10 mouse cellular contexts compared by ENCODE assay signal in genomic region chr1:156676171-156676570, GRCm38 (mm10). TPM values are rescaled to one million over a fixed set of nuclear protein-coding genes. Genes with fewer than 3 reads are reported as not detected.
DNase-seq lines count a peak whose midpoint lies in the region; ATAC-seq and TF ChIP-seq lines count a peak whose summit lies in the region.
"Had no signal": no experiment of that assay in that cellular context is flagged by ENCODE, and none has a peak within 500 bp of the region (broad histone marks: within the 10 kb centered on the region; RNA-seq: fewer than 3 reads in every experiment).

No protein-coding gene starts in this region.

- no peak overlapping the region for H3K4me2 ChIP-seq in kidney, postnatal 0 days (ENCODE audit: low read length)
- H3K4me2 ChIP-seq: embryonic facial prominence, embryonic 12.5 days; liver, embryonic 15.5 days had no signal

- H3K27me3 ChIP-seq in kidney, postnatal 0 days (ENCODE audit: insufficient read depth, low read length), result no peaks in the 10 kb centered on the region

- intact Hi-C loops in gastrocnemius, adult 2 months (cut with DNase I), result loop anchor here (2.0 kb wide), 1 partner anchor 35 kb away; no protein-coding TSS in a partner anchor

- ATAC-seq in kidney, postnatal 0 days (replicated peaks; ENCODE audit: low FRiP score, low read depth), result no peak
- ATAC-seq in megakaryocyte, adult 5-6 weeks (ENCODE audit: poor library complexity, severe bottlenecking), result peak; percentile 48

- no peaks in the 10 kb centered on the region for H3K9me3 ChIP-seq in kidney, postnatal 0 days (replicated peaks; ENCODE audit: low read length)
- H3K9me3 ChIP-seq: embryonic facial prominence, embryonic 12.5 days; liver, embryonic 15.5 days had no signal

- no peak overlapping the region for H3K9ac ChIP-seq in kidney, postnatal 0 days (ENCODE audit: low read depth, low read length)
- H3K9ac ChIP-seq: embryonic facial prominence, embryonic 12.5 days; liver, embryonic 15.5 days had no signal

- H3K4me3 ChIP-seq in gastrocnemius, adult 2 months, result no peak overlapping the region
- H3K4me3 ChIP-seq in cortical plate, adult 2 months (ENCODE audit: insufficient read depth, low read length), result no peak overlapping the region
- no peak overlapping the region for H3K4me3 ChIP-seq in kidney, postnatal 0 days (replicated peaks; ENCODE audit: low read depth, low read length)
- H3K4me3 ChIP-seq: embryonic facial prominence, embryonic 12.5 days; liver, embryonic 15.5 days had no signal

- H3K27ac ChIP-seq in gastrocnemius, adult 2 months, result no peak overlapping the region
- no peak overlapping the region for H3K27ac ChIP-seq in cortical plate, adult 2 months (ENCODE audit: insufficient read depth, low read length)
- H3K27ac ChIP-seq in kidney, postnatal 0 days, result no peak overlapping the region
- H3K27ac ChIP-seq: embryonic facial prominence, embryonic 12.5 days; liver, embryonic 15.5 days had no signal

- no peaks in the 10 kb centered on the region; the same call in 1 of the 2 replicates for H3K4me1 ChIP-seq in cortical plate, adult 2 months (ENCODE audit: control insufficient read depth, insufficient read depth, low read length)
- H3K4me1 ChIP-seq in kidney, postnatal 0 days (replicated peaks; ENCODE audit: insufficient read depth, low read length), result peaks cover 8% of the 10 kb centered on the region; the same call in 1 of the 2 replicates

- H3K36me3 ChIP-seq in kidney, postnatal 0 days (ENCODE audit: insufficient read depth, low read length), result peaks cover 7% of the 10 kb centered on the region

- WGBS in kidney, postnatal 0 days, result 43% methylated on average over 12 of the region's 12 CpGs

- no peak for TF ChIP-seq POLR2A in cortical plate, adult 2 months (IDR thresholded peaks at IDR 0.05; ENCODE audit: extremely low read depth, insufficient read depth, low read length)

- DNase-seq in gastrocnemius, adult 2 months, result peak; percentile 62
- no peak for DNase-seq in gastrocnemius, postnatal 25 days
- peak; percentile 44 for DNase-seq in 3134 (ENCODE audit: extremely low read depth, insufficient read length, low spot score)
- DNase-seq in NIH3T3 (ENCODE audit: low read depth), result peak; percentile 63
- peak; percentile 73 for DNase-seq in kidney, postnatal 0 days (ENCODE audit: low spot score)
- peak; percentile 56 for DNase-seq in thymus, postnatal 0 days (ENCODE audit: low spot score)

- peak; percentile 87 for TF ChIP-seq CTCF in gastrocnemius, adult 2 months (IDR thresholded peaks at IDR 0.05)
- TF ChIP-seq CTCF in cortical plate, adult 2 months (IDR thresholded peaks at IDR 0.05; ENCODE audit: extremely low read depth, insufficient read depth, low read length), result peak; percentile 75
- peak; percentile 86 for TF ChIP-seq CTCF in kidney, postnatal 0 days (IDR thresholded peaks at IDR 0.05; ENCODE audit: low read depth)

RNA-seq across cellular contexts. Expression of gene Tor3a, which starts 2.0 kb away (rescaled TPM):
- total RNA-seq in gastrocnemius, adult 2 months (2021), result 1 to 10 TPM; 4.9 to 5.4 TPM
- 1 to 10 TPM; 4.3 to 6.7 TPM for total RNA-seq in gastrocnemius, postnatal 25 days (2021)
- 7.4 and 9.1 TPM in 2 replicates for polyA plus RNA-seq in cortical plate, adult 2 months (2012; rRNA removed)
- polyA plus RNA-seq in kidney, postnatal 0 days (2015; fragmentation: Nextera tagmentation; extraction: Ambion mirVana), result 18.3 and 19.9 TPM in 2 replicates
- 18.4 and 25.5 TPM in 2 replicates for total RNA-seq in megakaryocyte, adult 5-6 weeks (2015)
- 27.2 and 39.1 TPM in 2 replicates for total RNA-seq in megakaryocyte, adult 5-6 weeks (2017)
- polyA plus RNA-seq in thymus, postnatal 0 days (2015; fragmentation: Nextera tagmentation; extraction: Ambion mirVana), result 18.6 and 19.7 TPM in 2 replicates

RNA-seq across cellular contexts. Expression of gene Fam20b, which starts 42.7 kb away (rescaled TPM):
- total RNA-seq in gastrocnemius, adult 2 months (2021), result 10 to 100 TPM; 28.5 to 35.2 TPM
- 10 to 100 TPM; 29.0 to 30.2 TPM for total RNA-seq in gastrocnemius, postnatal 25 days (2021)
- polyA plus RNA-seq in cortical plate, adult 2 months (2012; rRNA removed), result 47.3 and 48.0 TPM in 2 replicates
- polyA plus RNA-seq in kidney, postnatal 0 days (2015; fragmentation: Nextera tagmentation; extraction: Ambion mirVana), result 30.5 and 32.3 TPM in 2 replicates
- total RNA-seq in megakaryocyte, adult 5-6 weeks (2015), result 14.7 and 15.7 TPM in 2 replicates
- 37.9 and 41.6 TPM in 2 replicates for total RNA-seq in megakaryocyte, adult 5-6 weeks (2017)
- 11.8 and 12.3 TPM in 2 replicates for polyA plus RNA-seq in thymus, postnatal 0 days (2015; fragmentation: Nextera tagmentation; extraction: Ambion mirVana)
